Mouse (Mus musculus) frontal cortex, postnatal 36 days (tissue): ENCODE results near the gene Adarb2.

Source experiments
- DNase-seq, 2 experiments: peaks; one replicate each; pipeline ENCODE4 v3.0.0; 2022; ENCODE audit warnings: low spot score in 2 of 2

The Adarb2 gene

DNA sequence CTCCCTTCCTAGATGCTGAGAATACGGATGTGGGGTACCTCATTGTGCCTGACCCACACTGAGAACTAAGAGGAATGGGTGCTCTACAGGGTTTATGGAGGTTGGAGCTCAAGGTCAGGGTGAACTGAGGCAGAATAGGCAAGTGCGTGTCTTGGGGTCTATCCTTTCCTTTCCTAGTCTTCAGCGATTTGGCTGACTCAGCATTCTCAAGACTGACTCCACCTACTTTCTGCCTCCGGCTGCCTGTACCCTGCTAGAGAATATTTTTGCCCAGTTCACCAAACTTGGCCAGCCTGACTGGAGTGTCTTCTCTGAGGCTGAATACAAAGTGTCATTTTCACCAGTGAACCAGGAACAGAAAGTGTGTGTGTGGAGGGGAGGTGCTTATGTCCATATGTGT, 163.4 kb downstream of the Adarb2 start:
- DNase-seq = no peak

DNA sequence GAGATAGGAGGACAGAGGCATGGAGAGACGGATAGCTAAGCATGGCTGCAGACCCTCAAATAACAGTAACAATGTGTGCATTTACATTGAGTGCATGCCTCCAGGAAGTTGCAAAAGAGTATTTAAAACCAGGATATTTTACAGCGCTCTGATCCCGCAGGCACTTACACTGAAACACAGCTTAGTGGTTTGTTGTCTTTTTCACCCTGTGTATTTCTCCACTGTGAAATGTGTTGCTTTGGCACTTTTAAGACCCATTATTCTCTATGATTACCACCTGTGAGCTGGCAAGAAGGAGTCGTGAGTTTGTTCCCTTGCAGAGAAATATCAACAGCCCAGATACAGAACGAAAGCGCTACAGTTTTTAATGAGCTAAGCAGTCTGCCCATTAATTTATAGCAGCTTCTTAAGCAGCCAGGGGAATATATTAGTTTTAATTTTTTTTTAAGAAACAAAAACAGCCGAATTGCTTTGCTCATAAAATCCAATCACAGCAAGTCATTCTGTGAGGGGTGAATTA, 167.3 kb downstream of the Adarb2 start:
- no peak for DNase-seq

DNA sequence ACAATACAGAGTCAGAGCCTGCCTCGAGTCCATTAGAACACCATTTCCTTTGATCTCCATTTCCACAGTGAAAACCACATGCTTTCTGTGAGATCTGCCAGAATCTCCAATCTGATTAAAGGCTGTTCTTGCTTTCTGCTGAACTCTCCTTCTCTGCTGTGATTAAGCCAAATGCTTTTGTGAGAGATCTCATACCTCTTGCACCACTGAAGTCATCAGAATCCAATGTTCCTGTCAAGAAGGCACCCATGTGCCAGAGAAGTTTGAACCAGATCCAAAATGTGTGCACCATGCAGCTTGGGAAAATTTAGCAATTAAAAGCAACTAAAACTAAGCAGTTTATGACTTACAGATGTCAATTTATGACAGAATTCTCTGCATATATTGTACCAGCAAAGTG, 185.9 kb downstream of the Adarb2 start:
- no peak for DNase-seq

DNA sequence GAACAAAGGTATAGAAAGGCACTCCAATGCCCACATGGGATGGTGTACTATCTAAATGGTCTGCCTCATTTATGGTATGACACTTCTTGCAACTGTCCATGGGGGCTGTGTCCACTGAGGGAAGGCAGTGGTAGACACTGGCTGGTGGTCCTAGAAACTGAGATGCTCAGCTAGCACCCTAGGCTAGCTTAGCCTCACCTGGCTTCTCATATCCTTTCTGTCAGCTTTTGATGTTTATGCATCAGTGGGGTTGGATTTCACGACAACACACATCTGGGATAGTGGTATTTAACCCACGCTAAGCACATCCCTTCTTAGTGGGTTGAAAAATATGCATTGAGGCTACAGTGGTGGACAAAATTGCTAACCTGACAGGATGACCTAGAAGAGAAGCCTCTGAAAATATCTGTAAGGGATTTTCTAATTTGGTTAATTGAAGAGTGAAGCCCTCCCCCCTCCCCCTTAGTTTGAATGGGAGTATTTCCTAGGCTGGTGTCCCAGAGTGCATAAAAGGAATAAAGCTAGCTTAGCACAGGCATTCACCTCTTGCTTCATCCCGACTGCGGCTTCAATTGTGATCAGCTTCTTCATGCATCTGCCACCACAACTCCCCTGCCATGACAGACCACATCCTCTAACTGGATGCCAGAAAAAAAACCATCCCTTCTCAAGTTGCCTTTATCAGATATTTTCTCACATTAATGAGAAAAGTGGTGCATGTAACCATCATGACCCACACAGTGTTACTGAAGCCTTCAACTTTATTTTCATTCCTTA, 197.8 kb downstream of the Adarb2 start:
- no peak for DNase-seq

DNA sequence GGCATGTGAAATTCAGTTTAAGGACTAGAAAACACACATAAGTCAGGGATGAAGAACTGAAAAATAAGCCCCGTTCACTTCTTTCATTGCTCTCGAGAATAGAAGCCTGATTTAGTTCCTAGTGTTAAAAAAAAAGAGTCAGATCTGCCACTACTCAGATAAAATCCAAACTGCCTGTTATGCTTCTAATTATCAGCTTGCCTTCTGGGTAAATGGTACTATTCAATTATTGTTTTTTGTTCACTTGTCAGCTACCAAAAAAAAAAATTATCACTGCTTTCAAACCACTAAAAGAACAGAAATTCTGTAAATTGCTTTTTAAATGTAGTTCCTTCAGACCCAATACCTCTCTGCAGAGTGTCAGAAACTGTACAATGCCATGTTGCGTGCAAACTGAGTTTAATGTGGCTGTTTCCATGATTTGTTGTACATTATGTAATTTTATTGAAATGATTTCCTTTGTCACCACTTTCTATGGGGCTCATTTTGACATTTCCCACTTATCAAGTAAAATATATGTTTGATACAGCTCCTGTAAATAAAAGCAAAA, 199.7 kb downstream of the Adarb2 start:
- no peak for DNase-seq

DNA sequence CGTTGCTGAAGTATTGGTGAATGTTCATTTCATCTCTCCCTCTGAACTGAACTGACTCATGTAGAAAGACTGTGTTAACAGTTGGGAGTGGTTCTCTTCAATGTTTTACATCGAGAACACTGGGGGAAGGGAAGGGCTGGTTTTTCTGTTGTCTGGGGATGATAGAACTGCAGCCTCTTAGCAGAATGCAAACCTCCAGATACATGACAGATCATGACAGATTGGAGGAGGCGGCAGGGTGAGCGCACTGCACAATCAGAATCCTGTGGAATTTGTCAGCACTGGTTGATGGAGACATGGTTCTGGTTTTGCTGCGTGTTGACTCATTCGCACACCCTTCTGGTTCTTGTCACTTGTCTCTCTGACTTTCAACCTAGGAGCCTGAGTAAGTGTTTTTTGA, 203.4 kb downstream of the Adarb2 start:
- peak; percentile 15 to 24 for DNase-seq

DNA sequence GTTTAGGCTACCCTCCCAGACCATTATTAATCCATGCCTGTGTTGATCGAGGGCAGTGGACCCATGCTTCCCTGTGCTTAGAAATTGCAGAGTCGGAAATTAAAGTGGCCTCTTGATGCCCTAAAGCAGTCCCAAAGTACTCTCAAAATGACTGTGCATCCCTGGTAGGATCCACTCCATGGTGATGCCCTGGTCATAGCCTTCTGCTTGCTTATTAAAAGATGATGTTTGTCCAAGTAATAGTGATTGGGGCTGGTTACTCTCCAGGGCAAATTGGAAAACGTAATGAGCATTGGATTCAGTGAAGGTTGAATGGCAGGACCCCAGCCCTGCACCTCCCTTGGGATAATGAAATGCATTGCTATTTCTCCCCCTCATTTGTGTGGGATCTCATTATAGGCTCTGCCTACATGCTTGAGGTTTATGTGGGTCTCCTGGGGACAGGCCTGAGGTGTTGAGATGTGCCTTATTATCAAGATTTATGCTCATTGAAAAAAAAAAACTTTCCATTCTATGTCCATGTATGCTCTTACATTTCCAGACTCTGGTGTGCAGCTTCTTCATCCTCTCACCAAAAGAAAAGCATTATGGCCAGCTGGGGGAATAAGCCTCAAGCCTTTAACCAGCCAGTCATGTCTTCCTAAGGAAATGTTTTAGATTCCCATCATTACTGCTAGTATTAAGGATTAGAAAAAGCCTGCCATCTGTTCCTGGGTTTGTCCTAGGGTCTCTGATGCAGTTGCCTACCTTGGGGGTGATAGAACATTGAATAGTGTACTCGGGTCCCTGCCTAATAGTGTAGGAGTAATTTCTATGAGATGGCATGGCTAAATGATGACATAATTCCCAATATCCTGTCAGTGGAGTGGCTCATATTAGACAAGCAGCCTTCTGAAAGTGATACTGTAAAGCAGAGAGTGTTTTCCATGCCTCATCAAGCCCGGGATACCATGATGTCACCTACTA, 208.0 kb downstream of the Adarb2 start:
- DNase-seq = no peak

DNA sequence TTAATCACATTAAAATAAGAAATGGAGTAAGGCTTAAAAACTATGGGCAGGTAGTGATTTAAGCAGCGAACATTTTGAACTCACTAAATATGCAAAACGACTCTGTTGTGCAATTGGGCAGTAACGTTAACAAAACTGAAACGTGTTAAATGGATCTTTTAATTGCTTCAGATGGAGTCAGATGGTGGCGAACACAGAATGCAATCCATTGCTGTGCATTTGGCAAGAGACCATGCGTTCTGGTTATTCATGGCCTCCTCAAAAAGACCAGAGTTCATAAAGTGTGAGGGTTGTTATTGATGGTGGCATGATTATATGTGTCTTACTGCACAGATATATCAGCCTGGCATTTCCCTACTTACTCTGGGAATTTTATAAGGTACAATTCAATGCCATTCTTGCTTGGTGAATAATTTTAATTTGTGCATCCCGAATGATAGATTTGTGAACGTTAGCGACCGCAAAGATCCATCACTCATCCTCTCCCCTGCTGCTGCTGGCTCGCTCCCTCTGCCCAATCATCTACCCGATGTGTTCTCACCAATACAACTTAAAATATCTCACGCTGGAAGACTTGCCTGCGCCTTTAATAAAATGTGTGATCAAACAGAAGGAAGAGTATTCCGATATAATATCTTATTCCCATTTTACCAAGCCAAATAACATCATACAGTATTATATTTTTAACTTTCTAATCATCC, 221.5 kb downstream of the Adarb2 start:
- DNase-seq = no peak

DNA sequence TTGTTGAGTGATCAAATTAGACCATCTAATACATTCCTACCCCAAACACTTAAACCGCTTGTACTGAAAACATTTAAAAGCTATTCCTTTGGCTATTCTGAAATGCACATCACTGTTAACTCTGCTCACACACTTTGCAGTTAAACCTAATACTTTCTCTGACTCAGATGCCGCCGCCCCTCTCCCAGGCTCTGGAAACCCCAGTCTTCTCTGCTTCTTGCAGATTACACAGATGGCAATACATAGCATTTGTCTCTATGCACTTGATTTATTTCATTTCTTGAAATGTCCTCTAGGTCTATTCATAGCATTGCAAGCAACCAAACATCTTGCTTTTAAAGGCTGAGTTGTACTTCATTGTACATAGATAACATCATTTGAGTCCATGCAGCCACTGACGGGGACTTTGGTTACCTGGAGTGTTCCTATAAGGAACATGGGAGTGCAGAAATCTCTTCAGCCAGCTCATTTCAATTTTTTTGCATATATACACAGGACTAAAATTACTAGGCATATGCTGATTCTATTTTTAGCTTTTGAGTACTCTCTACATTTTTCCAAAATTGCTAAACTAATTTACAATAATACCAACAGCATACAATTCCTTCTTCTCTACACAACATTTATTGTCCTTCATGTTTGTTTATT, 236.6 kb downstream of the Adarb2 start:
- peak; percentile 13 to 32 for DNase-seq

DNA sequence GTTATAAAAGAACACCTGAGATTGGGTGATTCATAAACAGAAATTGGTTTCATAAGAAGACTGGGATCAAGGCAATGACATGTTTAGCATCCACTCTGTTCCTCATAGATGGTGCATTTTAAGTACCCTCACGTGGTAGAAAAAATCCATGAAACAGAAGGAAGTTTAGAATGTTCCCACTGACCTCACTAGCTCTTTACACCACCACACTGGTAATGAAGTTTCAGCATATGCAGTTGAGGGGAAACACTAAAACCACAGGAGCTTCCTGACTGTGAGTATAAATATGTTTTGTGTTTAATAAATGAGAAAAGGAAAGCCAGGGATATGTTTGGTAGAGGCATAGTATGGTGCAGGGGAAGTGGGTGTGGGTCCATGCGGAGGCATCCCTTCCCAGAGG, 242.7 kb downstream of the Adarb2 start:
- no peak for DNase-seq

DNA sequence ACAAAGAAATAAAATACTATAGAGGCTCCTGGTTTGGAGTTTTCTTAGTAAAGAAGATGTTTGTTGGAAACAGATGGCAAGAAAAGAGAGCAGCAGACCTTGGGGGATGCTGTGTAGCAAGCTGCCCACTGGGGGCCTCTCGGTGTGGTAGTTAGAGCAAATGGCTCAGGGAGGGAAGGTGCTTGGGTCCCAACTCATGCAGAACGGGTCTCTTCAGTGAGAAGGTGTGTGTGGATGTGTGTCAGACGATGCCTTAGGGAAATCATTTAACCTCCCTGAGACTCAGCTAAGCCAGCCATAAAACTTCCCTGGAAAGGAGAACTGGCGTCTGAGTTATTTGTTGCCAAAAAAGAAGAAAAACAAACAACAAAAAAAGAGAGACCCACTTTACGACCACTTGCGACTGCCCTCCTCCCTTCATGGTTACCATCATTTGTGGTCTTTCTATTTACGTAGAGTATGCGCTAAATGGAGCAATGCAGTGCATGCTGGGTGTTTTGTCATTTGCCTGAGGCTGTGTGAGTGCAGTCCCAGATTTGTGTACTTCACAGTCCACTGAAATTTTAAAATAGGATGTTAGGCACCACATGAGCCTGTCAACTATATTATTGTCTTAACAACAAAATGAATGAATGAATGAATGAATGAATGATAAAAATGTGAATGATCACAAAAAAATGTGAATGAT, 245.7 kb downstream of the Adarb2 start:
- DNase-seq = no peak

DNA sequence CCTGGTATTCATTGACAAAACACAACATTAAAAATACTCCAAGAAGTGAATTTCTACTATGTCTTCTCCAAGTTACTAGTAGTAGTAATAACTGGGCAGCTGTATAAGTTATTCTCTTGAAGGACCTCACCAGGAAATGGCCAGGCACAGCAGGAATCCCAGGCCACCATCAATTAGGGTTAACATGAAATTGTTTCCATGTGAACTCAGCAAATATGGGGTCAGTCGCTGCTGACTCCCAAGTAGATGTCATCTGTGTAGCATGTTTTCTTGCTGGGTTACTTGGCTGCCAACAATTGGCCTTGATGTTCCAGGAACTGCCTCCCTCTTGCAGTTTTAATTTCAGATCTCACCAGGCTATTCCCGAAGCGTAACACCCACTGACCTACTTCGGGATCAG, 248.9 kb downstream of the Adarb2 start:
- DNase-seq = no peak

DNA sequence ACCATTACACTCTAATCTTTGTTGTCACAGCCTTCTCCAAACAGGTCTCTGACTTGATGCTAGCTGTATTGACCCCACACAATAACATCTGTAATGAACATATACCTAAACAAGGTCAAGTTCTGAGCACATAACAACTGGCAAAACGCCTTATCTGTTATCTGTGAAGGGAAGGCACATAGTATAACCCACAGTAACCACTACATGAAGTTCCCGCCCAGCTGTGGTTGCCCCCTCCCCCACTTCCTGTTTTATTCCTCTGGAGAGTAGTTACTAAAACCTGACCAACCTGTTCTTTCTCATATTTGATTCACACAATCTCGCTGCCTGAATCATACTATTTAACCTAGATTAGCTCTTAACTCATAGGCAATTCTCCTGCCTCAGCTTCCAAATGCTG, 254.2 kb downstream of the Adarb2 start:
- DNase-seq = no peak

DNA sequence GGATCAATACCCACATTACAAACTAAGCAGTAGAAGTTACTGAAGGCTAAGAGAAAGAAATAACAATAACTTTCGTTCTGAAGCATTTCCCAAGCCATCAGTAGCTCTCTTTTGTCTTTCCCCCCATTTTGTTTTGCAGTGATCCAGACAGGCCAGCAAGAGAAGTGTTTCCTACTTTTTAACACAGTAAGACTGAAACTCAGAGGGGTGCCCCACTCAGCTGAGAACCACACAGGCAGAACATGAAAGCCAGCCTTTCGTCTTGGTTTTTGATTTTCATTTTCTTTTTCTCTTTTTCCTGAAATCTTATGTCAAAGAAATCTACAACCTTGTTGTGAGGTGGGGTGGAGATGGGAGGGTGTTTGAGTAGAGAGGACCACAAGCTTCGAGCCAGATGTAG, 255.2 kb downstream of the Adarb2 start:
- no peak for DNase-seq

DNA sequence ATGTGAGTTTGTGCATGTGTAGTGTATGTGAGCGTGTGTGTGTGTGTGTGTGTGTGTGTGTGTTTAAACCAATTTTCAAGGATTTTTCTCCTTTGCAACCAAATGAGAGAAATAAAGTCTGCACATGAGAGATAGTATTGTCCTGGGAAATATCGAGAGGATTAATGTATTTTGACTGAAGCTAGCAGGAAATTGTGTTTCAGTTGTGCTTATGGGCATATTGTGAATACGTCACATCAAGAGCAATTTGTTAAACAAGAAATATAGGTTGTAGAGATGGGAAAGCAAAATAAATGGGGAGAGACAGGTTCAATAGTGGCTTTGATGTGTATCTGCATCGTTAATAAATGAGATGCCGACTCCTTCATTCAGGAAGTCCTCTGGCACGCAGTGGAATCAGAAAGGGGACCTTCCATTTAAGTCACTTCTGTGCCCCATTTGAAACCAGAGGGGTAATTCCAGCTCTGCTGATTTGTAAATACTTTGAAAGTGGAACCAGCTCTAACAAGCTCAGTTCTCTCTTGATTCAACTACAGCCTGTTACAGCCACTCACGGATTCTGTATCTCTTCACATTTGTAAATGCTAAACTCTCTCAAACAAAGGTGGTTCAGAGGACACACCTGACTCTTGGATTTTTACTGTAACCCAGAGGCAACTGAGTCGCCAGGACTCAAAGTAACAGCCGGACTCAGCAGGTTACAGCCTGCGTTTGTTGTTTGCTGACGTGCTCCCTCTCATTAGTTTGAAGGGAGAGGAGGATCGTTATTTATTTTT, 265.1 kb downstream of the Adarb2 start:
- DNase-seq = no peak

DNA sequence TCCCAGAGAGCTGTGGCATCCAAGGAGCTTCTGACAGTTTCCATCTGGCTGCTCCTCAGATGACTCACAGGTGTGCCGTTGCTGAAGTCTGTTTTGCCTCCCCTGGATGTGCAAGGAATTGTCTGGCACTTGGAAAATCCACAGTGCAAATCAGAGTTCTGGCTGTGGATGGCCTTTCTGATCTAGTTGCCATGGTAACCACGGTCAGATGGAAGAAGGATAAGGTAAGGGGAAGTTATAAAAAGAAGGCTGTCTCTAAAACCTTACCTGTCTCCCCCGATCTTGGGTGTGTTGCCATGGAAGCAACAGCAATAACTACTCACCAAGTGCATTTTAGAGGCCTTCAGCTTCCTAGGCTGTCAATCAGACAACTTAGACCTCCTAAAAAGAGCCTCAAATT, 273.6 kb downstream of the Adarb2 start:
- peak in 1 of 2 experiments; percentile 10 for DNase-seq

DNA sequence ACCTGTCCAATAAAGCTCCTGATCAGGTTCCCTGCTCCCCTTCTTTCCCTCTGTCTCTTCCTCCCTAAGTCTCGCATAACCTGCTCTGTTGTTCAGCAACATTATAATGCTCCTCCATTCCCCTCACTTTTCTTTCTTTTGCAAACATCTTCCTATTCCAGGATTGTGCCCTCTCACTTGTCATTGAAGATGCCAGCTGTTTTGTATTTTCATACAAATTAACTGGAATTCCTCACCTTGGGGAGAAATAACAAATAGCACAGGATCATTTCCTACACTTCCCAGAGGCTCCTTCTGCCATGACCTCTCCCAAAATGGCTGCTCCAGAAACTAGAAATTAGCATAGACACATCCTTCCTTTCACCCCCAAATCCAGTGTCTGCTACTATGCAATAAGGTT, 276.1 kb downstream of the Adarb2 start:
- DNase-seq = no peak

DNA sequence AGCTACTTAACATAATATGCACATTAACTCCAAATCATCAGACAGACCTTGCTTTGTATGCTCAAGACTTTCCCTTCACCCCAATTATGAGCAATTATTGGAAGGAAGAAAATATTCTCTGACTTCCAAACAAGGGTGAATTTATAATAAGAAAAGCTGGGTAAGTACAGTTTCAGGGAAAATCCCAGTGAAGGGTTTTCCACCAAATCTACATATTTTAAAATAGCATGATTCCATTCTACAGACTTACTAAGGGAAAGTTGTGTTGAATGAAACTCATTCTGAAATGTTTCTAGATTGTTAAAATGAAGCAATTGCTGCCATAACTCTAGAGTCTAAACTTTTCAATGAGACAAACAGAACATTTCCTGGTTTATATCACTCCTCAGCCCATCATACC, 277.3 kb downstream of the Adarb2 start:
- no peak for DNase-seq

DNA sequence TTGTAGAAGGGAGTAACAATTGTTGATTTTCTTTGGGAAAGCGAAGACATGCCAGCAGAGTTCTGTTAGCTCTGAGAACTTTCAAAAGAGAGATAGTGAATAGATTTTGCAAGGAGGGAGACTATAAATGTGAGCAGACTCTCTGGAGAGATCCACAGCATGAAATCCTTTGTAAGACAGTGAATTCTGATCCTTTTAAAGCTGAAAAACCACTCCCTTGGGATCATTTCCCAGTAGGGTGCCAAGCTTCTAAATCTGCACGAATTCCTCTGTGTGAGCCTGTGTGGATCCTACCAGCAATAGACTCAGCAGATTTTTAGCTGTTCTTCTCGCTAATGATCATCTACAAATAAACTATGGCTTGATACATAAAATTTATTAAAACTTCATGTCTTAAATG, 278.7 kb downstream of the Adarb2 start:
- no peak for DNase-seq
